Mouse (Mus musculus): Measurements from ENCODE around the gene Psma6.

- TF ChIP-seq POLR2A (IDR thresholded peaks at IDR 0.05; ENCODE audit: borderline replicate concordance, extremely low read depth, insufficient read depth, insufficient read length, poor library complexity, severe bottlenecking) (no peak), CTCF (IDR thresholded peaks at IDR 0.05; ENCODE audit: borderline replicate concordance, extremely low read depth, insufficient read depth, insufficient read length) (no peak)
These were observed 48.9 kb downstream of the Psma6 start for GRCm38 (mm10) chr12:55432920-55433284.

Measured in brain, embryonic 14.5 days (tissue).